Mouse (Mus musculus) CD4-positive, CD25-positive, alpha-beta regulatory T cell, adult 9 weeks (primary cell): Measurements from ENCODE around the gene Cnot4. TPM values are rescaled to one million over a fixed set of nuclear protein-coding genes. Genes with fewer than 3 reads are reported as not detected.

ENCODE experiments used
- polyA plus RNA-seq: library from polyadenylated mRNA; unstranded; fragments of 100-300 nt; shearing (Covaris generic); gene quantifications from one replicate; pipeline ENCODE4 v1.2.1, GENCODE M21; 2017

Cnot4 gene
- 69.1 TPM for polyA plus RNA-seq

DNA sequence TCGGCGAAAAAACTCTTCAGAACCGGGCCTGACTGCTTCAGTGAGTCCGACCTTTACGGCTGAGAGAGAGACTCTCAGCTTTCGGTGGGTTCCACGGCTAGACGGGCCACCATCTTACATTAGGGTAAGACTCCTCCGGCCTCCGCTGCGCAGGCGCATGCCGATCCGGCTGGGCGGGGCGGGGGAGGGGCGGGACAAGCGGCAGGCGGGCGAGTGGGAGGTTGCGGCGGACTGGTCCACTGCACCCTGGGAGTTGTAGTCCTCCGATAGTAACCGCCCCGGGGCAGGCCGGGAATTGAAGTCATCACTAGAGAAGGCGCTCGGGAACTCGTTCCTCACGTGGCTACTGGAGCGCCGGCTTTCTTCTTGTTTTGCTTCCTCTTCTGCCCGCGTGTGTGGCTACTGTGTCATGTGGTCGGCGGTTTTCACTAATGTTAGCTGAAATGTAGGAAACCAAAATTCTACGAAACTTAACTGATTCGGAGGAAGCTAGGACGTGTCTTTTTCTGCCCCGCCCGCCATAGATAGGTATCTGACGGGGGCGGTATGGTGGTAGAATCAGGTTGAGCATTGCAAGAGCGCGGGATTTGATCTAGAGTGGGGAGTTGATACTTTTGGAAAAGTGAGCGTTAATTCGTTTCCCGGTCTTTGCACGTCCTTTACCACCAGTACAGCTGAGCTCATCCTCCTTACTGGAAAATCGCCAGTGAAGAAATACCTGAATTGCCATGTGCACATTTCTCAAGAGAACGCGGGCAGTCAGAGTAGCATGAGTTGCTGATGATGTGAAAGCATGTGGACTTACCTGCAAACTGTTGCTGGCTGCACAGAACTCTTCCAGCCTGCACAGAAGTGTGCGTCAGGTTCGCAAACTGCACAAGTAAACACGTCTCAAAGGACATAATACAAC lies at the start of gene Cnot4:
Cnot4 (minus strand) TSS at position 146 of the 910 bp plus-strand sequence.

DNA sequence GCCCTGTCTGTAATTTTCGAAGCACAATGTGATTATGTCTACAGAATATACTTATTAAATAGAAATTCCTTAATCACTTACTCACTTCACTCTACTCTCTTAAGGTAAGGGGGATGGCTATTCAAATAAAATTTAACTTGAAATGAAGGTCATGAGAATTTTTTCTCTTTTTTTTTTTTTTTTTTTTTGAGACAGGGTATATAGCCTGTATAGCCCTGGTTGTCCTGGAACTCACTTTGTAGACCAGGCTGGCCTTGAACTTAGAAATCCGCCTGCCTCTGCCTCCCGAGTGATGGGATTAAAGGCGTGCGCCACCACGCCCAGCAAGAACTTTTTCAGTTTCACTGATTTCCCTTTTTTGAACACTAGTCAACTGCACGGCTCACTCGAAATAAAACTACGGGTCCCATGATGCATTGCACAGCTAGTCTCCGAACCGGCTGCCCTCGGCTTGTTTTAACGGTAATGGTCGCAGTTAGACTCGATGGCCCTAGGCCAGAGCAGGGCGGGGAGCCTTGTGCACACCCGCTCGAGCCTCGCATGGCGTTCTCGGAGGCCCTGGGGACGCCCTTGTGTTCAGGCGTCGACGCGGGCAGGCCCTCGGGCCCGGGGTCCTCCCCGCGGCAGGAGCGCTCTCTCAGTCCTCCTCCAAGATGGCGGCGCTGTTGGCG lies 43.6 kb upstream of the Cnot4 start, which contains the start of gene Nup205:
Nup205 (plus strand) TSS at position 443 of the 671 bp plus-strand sequence.

DNA sequence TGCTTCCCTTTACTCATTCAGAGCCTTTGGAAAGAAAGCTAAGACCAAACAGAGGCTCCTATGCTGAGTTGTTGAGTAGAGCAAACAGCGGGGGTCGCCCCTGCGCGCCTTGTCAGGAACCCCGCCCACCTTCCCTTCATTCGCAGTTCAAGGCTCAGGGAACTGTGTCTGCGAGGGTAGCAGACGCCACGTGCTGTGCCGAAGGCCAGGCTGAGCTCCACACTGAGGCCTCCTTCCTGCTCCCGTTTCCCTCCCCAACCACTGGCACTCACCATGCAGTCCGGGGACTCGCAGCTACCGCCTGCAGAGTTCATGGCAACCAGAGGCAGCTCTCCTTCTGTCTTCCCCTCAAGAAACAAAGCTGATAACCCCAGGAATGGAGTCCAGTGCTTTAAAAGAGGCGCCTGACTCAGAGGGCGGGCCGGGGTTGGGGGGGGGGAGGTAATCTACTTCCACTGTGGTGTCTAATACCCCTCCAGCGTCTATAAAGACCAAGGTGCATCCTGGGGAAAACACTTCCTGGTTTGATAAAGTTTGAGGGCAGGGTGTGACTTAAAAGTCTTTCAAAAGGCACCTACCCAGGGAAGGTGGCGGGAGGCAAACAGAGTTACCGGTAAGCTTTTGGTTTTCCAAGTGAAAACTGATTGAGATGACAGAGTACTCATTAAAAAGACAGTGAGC lies 145.3 kb downstream of the Cnot4 start, which contains the start of gene Slc23a4:
Slc23a4 (minus strand) TSS at position 324 of the 681 bp plus-strand sequence.

Other genes with a start within 250 kb of the Cnot4 start
- gene Wdr91, start 222.8 kb downstream of the Cnot4 start, polyA plus RNA-seq, result 26.9 TPM
- not detected for gene Stra8, start 213.6 kb downstream of the Cnot4 start, polyA plus RNA-seq
- 0.76 TPM for gene Slc23a4, start 145.3 kb downstream of the Cnot4 start, polyA plus RNA-seq
- gene Nup205, start 43.7 kb upstream of the Cnot4 start, polyA plus RNA-seq, result 42.3 TPM
- 0.14 TPM for gene Slc13a4, start 174.4 kb upstream of the Cnot4 start, polyA plus RNA-seq
- not detected for gene Fam180a, start 192.4 kb upstream of the Cnot4 start, polyA plus RNA-seq